Mouse (Mus musculus): Measurements from ENCODE around the gene Atad1. TPM values are rescaled to one million over a fixed set of nuclear protein-coding genes. Genes with fewer than 3 reads are reported as not detected.
"Not testable (repeated sequence)": the region's sequence is repeated elsewhere in the genome, so short reads cannot be mapped to it uniquely, and the experiment has no call there.

Gene Atad1
- polyA plus RNA-seq, 1 experiment = 10.4 TPM

- no peaks in the 10 kb centered on the region for H3K27me3 ChIP-seq (ENCODE audit: control insufficient read depth, insufficient read depth, insufficient read length)
- peak overlapping the region; percentile 69 for H3K4me3 ChIP-seq (ENCODE audit: insufficient read depth, poor library complexity, severe bottlenecking)
- H3K36me3 ChIP-seq (ENCODE audit: control insufficient read depth, insufficient read depth) = peaks cover 13% of the 10 kb centered on the region
- TF ChIP-seq FOSL1 (IDR thresholded peaks at IDR 0.05; ENCODE audit: insufficient read depth, low read length, poor library complexity, severe bottlenecking) (no peak), MAX (IDR thresholded peaks at IDR 0.05) (peak; percentile 78)
- peaks cover 42% of the 10 kb centered on the region for H3K79me3 ChIP-seq (ENCODE audit: low read depth)
- peak overlapping the region; percentile 93 for H3ac ChIP-seq (ENCODE audit: control insufficient read depth, insufficient read length, low read depth)
- H3K79me2 ChIP-seq (ENCODE audit: control insufficient read depth, insufficient read depth) = peaks cover 49% of the 10 kb centered on the region
Observed at GRCm38 (mm10) chr19:32711761-32712541, 27.6 kb downstream of the Atad1 start.

- TF ChIP-seq MYOG (IDR thresholded peaks at IDR 0.05; ENCODE audit: control insufficient read depth, extremely low read depth, insufficient read length) = no peak
- TF ChIP-seq CEBPB (IDR thresholded peaks at IDR 0.05; ENCODE audit: low read depth) = no peak
- TF ChIP-seq FOSL1 (IDR thresholded peaks at IDR 0.05; ENCODE audit: insufficient read depth, low read length, poor library complexity, severe bottlenecking) = no peak
- TF ChIP-seq MAX (IDR thresholded peaks at IDR 0.05) = no peak
- TF ChIP-seq MYOD1 (IDR thresholded peaks at IDR 0.05; ENCODE audit: control insufficient read depth, insufficient read length, low read depth) = no peak
- no peak for TF ChIP-seq CTCF (IDR thresholded peaks at IDR 0.05; ENCODE audit: control insufficient read depth, insufficient read depth, insufficient read length)
- no peak for TF ChIP-seq USF1 (IDR thresholded peaks at IDR 0.05; ENCODE audit: low read depth)
- Histone ChIP-seq H3K79me3 (ENCODE audit: low read depth) (peaks cover 48% of the 10 kb centered on the region), H3K4me3 (ENCODE audit: insufficient read depth, poor library complexity, severe bottlenecking) (no peak overlapping the region), H3ac (ENCODE audit: control insufficient read depth, insufficient read length, low read depth) (no peak overlapping the region), H3K79me2 (ENCODE audit: control insufficient read depth, insufficient read depth) (peaks cover 66% of the 10 kb centered on the region), H3K36me3 (ENCODE audit: control insufficient read depth, insufficient read depth) (peaks cover 29% of the 10 kb centered on the region), H3K27me3 (ENCODE audit: control insufficient read depth, insufficient read depth, insufficient read length) (no peaks in the 10 kb centered on the region)
Observed at GRCm38 (mm10) chr19:32710288-32710687, 29.3 kb downstream of the Atad1 start.

DNA sequence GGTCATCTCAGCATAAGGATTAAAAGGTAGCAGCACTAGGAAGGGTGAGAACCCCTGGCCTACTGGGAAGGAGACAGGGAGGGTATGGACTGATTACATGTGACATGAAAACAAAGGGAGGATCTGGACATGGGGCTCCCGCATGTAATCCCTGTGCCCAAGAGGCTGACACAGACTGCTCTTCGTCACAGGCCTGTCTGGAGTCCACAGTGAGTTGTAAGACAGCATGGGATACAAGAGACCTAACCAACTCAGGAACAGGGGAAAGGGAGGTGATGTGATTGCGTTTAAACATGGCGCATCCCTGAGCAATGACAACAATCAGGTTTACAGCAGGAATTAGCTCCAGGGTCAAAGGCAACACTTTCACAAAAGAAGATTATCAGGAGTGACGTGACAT, 30.6 kb downstream of the Atad1 start:
- no peak overlapping the region for H3K4me3 ChIP-seq (ENCODE audit: insufficient read depth, poor library complexity, severe bottlenecking)
- peaks cover 76% of the 10 kb centered on the region for H3K79me2 ChIP-seq (ENCODE audit: control insufficient read depth, insufficient read depth)
- TF ChIP-seq FOSL1 (IDR thresholded peaks at IDR 0.05; ENCODE audit: insufficient read depth, low read length, poor library complexity, severe bottlenecking) = no peak
- no peak for TF ChIP-seq CEBPB (IDR thresholded peaks at IDR 0.05; ENCODE audit: low read depth)
- no peak for TF ChIP-seq MAX (IDR thresholded peaks at IDR 0.05)
- no peak for TF ChIP-seq CTCF (IDR thresholded peaks at IDR 0.05; ENCODE audit: control insufficient read depth, insufficient read depth, insufficient read length)
- peaks cover 37% of the 10 kb centered on the region for H3K36me3 ChIP-seq (ENCODE audit: control insufficient read depth, insufficient read depth)
- H3K27me3 ChIP-seq (ENCODE audit: control insufficient read depth, insufficient read depth, insufficient read length) = no peaks in the 10 kb centered on the region
- H3K79me3 ChIP-seq (ENCODE audit: low read depth) = peaks cover 54% of the 10 kb centered on the region
- no peak overlapping the region for H3ac ChIP-seq (ENCODE audit: control insufficient read depth, insufficient read length, low read depth)

DNA sequence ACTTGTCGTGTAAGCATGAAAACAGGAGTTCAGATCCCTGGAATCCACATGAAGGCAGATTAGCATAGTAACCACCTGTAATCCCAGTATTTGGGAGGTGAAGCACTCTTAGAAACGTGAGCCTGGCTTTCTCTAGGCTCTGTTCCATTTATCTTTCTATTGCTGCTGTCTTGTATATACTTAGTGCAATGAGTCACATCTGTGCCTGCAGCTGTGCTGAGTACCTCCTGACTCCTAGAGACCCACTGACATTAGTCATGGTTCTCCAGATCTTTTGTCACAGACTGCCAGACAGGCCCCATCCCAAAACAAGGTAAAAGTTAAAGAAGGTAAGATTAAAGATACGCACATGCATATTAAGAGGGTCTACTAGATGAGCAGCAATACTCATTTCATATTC, 37.4 kb downstream of the Atad1 start:
- H3K27me3 ChIP-seq (ENCODE audit: control insufficient read depth, insufficient read depth, insufficient read length) = no peaks in the 10 kb centered on the region
- H3K36me3 ChIP-seq (ENCODE audit: control insufficient read depth, insufficient read depth) = peaks cover 80% of the 10 kb centered on the region
- peaks cover 15% of the 10 kb centered on the region for H3K79me3 ChIP-seq (ENCODE audit: low read depth)
- TF ChIP-seq CEBPB (IDR thresholded peaks at IDR 0.05; ENCODE audit: low read depth) (no peak), MAX (IDR thresholded peaks at IDR 0.05) (no peak), CTCF (IDR thresholded peaks at IDR 0.05; ENCODE audit: control insufficient read depth, insufficient read depth, insufficient read length) (no peak), MYOG (IDR thresholded peaks at IDR 0.05; ENCODE audit: control insufficient read depth, extremely low read depth, insufficient read length) (no peak), USF1 (IDR thresholded peaks at IDR 0.05; ENCODE audit: low read depth) (no peak)
- no peak overlapping the region for H3ac ChIP-seq (ENCODE audit: control insufficient read depth, insufficient read length, low read depth)
- peaks cover 40% of the 10 kb centered on the region for H3K79me2 ChIP-seq (ENCODE audit: control insufficient read depth, insufficient read depth)
- H3K4me3 ChIP-seq (ENCODE audit: insufficient read depth, poor library complexity, severe bottlenecking) = no peak overlapping the region

DNA sequence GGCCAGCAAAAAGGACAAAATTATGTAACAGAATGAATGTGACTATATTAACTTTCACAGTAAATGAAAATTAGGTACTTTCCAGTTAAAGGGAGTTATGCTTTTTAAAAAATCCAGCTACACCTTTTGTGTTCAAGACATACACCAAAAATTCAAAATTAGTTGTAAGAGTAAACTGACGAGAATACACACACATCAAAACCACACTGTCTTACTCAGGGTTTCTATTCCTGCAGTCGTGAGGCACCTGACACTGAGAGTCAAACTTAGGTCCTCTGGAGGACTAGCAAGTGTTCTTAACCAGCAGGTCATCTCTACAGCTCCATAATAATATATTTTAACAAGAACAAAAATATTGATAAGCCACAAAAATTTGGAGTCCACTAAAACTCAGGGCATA, 42.9 kb downstream of the Atad1 start:
- Histone ChIP-seq H3K79me2 (ENCODE audit: control insufficient read depth, insufficient read depth) (no peaks in the 10 kb centered on the region), H3K79me3 (ENCODE audit: low read depth) (no peaks in the 10 kb centered on the region), H3K4me3 (ENCODE audit: insufficient read depth, poor library complexity, severe bottlenecking) (no peak overlapping the region), H3K27me3 (ENCODE audit: control insufficient read depth, insufficient read depth, insufficient read length) (no peaks in the 10 kb centered on the region), H3ac (ENCODE audit: control insufficient read depth, insufficient read length, low read depth) (no peak overlapping the region), H3K36me3 (ENCODE audit: control insufficient read depth, insufficient read depth) (peaks cover 83% of the 10 kb centered on the region)
- TF ChIP-seq MAX (IDR thresholded peaks at IDR 0.05) (no peak), USF1 (IDR thresholded peaks at IDR 0.05; ENCODE audit: low read depth) (no peak), CEBPB (IDR thresholded peaks at IDR 0.05; ENCODE audit: low read depth) (no peak), FOSL1 (IDR thresholded peaks at IDR 0.05; ENCODE audit: insufficient read depth, low read length, poor library complexity, severe bottlenecking) (no peak), MYOG (IDR thresholded peaks at IDR 0.05; ENCODE audit: control insufficient read depth, extremely low read depth, insufficient read length) (no peak), CTCF (IDR thresholded peaks at IDR 0.05; ENCODE audit: control insufficient read depth, insufficient read depth, insufficient read length) (no peak)

DNA sequence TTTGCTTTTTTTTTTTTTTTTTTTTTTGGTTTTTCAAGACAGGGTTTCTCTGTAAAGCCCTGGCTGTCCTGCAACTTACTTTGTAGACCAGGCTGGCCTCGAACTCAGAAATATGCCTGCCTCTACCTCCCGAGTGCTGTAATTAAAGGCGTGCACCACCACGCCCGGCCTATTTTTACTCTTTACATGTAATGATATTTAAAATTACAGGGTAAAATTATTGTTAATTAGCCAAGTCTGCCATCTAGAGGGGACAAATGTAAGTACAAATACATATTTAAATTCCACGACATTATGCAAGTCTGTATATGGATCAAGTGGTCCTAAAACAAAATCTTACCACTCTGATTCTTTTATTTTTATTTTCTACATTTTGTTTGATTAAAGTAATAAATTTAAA, 49.9 kb downstream of the Atad1 start:
- H3K36me3 ChIP-seq (ENCODE audit: control insufficient read depth, insufficient read depth) = peaks cover 76% of the 10 kb centered on the region
- H3ac ChIP-seq (ENCODE audit: control insufficient read depth, insufficient read length, low read depth) = no peak overlapping the region
- H3K79me2 ChIP-seq (ENCODE audit: control insufficient read depth, insufficient read depth) = no peaks in the 10 kb centered on the region
- no peaks in the 10 kb centered on the region for H3K79me3 ChIP-seq (ENCODE audit: low read depth)
- TF ChIP-seq MYOD1 (IDR thresholded peaks at IDR 0.05; ENCODE audit: control insufficient read depth, insufficient read length, low read depth) (no peak), USF1 (IDR thresholded peaks at IDR 0.05; ENCODE audit: low read depth) (no peak), CEBPB (IDR thresholded peaks at IDR 0.05; ENCODE audit: low read depth) (peak; percentile 12), MAX (IDR thresholded peaks at IDR 0.05) (no peak), MYOG (IDR thresholded peaks at IDR 0.05; ENCODE audit: control insufficient read depth, extremely low read depth, insufficient read length) (no peak), CTCF (IDR thresholded peaks at IDR 0.05; ENCODE audit: control insufficient read depth, insufficient read depth, insufficient read length) (no peak)
- H3K27me3 ChIP-seq (ENCODE audit: control insufficient read depth, insufficient read depth, insufficient read length) = no peaks in the 10 kb centered on the region
- H3K4me3 ChIP-seq (ENCODE audit: insufficient read depth, poor library complexity, severe bottlenecking) = no peak overlapping the region

GRCm38 (mm10) chr19:32688227-32688626, 51.4 kb downstream of the Atad1 start:
- H3K79me2 ChIP-seq (ENCODE audit: control insufficient read depth, insufficient read depth); H3ac ChIP-seq (ENCODE audit: control insufficient read depth, insufficient read length, low read depth); H3K27me3 ChIP-seq (ENCODE audit: control insufficient read depth, insufficient read depth, insufficient read length); H3K4me3 ChIP-seq (ENCODE audit: insufficient read depth, poor library complexity, severe bottlenecking); H3K79me3 ChIP-seq (ENCODE audit: low read depth): not testable (repeated sequence)
- H3K36me3 ChIP-seq (ENCODE audit: control insufficient read depth, insufficient read depth) = peaks cover 75% of the 10 kb centered on the region

Measured in C2C12 (cell line).